Mouse (Mus musculus): ENCODE results near the gene Rpl10a. TPM values are rescaled to one million over a fixed set of nuclear protein-coding genes. Genes with fewer than 3 reads are reported as not detected.

The Rpl10a gene
- total RNA-seq (2021), result 100 to 1,000 TPM; 418 to 419 TPM
- long read RNA-seq, experiment 1, transcript Rpl10a-201 (6 exons, 830 nt), result major isoform, 192 of 199 reads
- long read RNA-seq, experiment 1, partial matches to known transcripts, result 0 of 199 reads
- long read RNA-seq, experiment 1, other reads (novel, unspliced or antisense), result 0 of 199 reads
- long read RNA-seq, experiment 2, transcript Rpl10a-201 (6 exons, 830 nt), result major isoform, 206 of 223 reads
- long read RNA-seq, experiment 2, partial matches to known transcripts, result 6 of 223 reads
- long read RNA-seq, experiment 2, other reads (novel, unspliced or antisense), result 3 of 223 reads

DNA sequence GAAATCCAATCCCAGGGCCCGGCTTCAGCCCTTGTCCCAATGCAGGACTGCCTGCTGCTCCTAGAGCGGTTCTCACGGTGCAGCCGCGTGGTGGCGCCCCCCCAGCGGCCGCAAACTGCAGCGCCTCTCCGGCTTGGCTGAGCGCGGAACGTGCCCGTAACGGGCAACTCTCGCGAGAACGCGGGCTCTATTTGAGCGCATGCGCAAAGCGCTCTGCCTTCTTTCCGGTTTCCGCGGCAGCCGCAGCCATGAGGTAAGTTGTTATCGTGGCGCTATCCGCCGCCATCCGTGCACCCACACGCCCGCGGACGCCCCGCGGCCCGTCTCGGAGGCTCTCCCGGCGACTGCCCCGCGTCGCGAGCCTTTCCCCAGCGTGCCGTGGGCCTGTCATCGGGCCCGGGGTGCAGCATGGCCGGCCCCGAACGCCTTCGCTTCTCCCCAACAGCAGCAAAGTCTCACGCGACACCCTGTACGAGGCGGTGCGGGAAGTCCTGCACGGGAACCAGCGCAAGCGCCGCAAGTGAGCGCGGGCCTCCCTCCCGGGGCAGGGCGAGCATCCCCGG lies at the start of gene Rpl10a:
Gene Rpl10a (plus strand): TSS at position 106 of the 563 bp plus-strand sequence.
- DNase-seq (ENCODE audit: low spot score), result peak; percentile 98

DNA sequence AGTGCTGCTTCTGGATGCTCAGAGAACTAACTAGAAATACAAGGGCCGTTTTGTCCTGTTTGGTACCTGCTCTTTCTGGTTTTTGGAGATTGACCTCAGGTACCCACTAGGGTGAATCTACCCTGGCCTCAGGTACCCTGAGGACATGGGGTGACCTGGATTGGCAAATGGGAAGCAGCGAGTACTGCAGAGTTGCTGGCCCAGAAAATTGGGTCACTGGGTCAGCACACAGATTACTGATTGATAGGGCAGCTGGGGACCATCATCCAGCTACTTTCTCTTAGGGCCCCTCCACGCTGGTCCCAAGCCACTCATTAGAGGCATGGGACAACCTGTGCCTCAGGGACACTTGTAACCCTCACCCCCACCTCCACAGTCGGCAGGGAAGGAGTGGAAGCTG lies 49.0 kb upstream of the Rpl10a start:
- DNase-seq (ENCODE audit: low spot score), result no peak

DNA sequence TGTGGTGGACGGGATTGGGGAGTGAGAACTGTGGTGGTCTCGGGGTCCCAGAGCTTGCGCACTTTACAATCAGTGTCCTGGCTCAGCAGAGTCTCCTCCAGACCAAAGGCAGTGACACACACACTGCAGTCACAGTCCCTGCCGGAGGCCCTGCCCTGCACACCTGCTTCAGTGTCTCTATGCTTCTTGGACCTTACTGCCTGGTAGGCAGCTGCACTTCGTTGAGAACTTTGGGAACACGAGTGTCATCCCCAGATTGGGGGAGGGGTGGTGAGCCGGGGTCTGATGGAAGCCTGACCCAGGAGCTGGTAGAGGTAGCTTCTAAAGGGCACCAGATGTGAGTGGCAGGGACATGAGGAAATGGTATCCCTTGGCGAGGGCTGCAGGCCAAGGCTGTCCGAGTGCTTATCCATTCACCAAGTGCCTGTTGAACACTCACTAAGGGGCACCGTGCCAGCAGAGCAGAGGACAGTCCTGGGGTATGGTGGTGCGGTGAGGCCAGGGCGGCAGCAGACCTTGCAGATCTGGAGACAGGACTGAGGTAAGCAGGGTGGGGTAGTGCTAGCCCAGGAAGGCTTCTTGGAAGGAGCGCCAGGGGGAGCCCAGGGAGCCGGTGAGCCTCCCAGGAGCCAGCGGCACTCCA lies 48.4 kb upstream of the Rpl10a start:
- peak; percentile 85 for DNase-seq (ENCODE audit: low spot score)

DNA sequence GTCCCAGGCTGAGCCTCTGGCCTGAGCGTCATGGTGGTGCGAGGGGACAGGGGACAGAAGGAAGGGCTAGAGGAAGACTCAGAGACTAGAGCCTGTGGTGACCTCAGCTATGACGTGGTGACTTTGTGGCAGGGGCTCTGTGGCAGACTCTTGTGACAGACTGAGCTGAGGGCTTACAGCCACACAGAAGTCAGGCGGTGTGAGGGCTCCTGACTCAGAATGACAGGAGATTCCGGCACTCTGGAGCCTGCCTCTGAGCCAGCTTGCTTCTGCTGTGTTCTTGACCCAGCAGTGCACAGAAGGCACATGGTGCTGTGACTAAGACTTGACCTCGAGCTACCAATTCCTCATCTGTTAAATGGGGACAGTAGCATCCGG lies 47.9 kb upstream of the Rpl10a start:
- no peak for DNase-seq (ENCODE audit: low spot score)

DNA sequence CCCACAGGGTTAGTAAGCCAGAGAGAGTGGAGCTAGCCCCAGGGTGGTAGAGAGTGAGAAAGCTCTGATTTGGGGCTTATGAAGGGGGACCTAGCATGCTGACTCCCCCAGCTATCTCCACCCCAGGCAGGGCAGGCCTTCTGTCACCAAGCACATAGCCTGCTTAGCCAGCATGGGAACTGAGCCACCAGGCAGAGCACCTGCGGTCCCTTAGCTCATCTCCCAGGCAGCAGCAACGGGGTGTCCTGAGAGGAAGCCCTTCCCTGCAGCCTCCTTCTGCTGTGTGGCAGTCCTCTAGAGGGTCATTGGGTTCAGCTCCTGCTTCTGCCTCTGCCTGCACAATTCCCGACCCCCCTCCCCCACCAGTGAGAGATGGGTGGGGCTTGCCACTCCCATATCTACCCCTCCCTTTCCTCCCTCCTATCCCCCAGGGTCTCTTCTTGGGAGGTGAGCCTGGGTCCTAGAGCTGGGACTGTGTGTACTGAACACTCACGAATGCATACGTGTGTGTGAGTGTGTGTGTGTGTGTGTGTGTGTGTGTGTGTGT lies 47.4 kb upstream of the Rpl10a start:
- no peak for DNase-seq (ENCODE audit: low spot score)

DNA sequence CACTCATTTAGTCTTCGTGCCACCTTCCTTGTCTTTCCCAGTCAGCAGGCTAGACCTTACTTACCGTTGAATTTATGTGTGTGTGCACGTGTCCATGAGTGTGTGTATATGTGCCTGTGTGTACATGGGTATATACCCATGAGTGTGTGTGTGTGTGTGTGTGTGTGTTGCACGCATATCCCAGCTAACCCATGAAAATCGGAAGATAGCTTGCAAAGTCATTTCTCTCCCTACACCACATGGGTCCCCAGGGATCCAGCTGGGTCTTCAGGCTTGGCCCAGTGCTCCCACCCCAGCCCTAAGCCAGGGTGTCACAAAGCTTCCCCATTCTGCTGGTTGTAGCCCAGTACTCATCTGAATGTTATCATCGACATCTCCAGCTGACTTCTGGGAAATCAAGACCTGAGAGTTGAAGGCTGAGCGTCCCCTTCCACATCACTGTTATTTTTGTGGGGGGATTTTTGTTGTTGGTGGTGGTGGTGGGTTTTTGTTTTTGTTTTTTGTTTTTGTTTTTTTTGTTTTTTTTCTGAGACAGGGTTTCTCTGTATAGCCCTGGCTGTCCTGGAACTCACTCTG lies 46.3 kb upstream of the Rpl10a start:
- DNase-seq (ENCODE audit: low spot score), result no peak

DNA sequence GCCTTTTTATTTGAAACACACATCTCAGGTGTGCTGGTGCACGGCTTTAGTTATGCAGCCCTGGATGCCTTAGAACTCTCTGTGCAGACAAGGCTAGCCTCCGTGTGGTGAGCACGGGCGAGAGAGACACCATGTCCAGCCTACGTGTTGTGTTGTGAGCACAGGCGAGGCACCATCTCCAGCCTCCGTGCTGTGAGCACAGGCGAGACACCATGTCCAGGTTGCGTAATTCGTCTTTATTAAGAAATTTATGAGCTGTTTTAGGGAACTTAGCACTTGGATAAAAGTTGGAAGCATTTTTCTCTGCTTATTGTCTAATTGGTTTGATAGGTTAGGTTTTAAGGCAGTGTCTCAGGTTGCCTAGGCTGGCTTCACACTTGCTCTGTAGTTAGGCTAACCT lies 45.1 kb upstream of the Rpl10a start:
- no peak for DNase-seq (ENCODE audit: low spot score)

DNA sequence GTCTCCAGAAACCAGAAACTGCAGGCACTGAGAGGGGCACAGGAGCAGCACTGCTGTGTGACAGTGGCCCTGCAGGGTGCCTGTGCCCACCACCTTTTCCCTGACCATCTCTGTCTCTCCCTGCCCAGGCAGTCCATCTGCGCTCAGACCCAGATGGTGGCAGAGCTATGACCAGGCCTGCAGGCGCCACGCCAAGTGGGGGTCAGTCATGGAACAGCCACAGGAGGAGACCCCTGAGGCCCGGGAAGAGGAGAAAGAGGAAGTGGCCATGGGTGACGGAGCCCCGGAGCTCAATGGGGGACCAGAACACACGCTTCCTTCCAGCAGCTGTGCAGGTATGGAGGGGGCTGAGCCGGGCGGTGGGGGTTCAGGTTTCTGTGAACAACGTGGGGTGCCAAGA lies 42.1 kb upstream of the Rpl10a start:
- DNase-seq (ENCODE audit: low spot score), result no peak

DNA sequence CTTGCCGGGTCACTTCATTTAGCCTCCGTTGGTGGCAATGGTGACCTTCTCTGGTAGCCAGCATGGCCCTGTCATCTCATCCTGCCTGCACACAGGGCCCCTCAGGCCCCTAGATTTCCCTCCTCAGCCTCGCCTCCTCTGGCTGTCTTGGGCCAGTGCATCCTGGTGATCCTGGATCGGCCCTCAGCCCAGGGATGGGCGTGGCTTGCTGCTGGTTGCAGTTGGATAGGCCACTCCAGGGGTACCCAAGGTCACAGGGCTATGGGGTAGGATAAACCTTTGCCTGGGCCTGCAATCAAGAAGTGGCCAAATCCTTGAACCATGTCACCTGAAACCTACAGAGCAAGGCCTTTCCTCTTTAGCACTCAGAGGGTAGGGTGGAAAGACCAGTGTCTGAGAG lies 41.3 kb upstream of the Rpl10a start:
- DNase-seq (ENCODE audit: low spot score), result no peak

DNA sequence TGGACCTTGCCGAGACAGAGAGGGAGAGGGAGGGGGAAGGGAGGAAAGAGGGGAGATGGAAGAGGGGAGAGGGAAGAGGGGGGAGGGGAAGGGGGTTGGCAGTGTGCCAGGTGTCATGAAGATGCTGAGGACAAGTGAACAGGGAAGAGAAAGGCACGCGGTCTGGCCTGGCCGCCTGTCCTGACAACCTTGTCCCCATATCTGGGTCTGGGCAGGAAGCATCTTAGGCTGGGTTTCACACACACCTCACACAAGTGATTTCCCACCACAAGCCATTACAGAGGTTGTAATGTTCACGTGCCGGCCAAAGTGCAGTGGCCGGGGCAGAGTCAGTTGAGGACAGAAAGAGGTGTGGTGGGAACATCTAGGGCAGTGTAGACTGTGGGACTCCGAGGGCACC lies 40.7 kb upstream of the Rpl10a start:
- no peak for DNase-seq (ENCODE audit: low spot score)

DNA sequence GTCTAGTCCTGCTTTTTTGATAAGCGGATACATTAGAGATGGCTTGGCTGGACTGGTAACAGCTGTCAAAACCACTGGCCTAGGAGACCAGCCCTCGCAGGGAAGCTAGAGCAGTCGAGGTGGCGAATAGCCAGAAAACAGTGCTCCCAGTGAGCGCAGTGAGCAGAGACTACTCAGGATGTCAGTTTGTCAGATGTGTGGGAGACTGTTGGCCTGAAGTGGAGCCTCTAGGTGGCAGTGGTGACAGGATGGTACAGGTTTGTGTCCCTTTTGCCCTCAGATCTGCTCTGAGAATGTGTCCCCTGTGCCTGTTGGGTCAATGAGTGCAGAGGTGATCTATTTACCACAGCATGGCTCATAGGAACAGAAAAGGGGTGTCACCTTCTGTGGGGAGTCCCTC lies 40.3 kb upstream of the Rpl10a start:
- DNase-seq (ENCODE audit: low spot score), result no peak

DNA sequence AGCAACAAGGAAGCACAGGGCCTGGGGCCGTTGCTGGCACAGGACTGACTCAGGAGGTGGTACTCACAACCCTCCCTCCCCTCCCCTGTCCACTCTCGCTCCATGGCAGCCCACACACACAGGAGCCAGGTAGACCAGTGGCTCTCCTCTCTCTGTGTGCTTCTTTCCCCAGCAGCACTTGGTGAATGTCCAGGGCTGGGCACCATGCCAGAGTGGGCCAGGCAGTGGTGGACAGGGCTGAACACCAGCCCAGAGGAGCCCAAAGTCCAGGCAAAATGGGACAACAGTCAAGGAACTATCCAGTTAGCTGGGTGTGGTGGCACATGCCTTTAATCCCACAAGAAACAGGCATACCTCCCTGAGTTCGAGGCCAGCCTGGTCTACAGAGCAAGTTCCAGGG lies 38.0 kb upstream of the Rpl10a start:
- no peak for DNase-seq (ENCODE audit: low spot score)

DNA sequence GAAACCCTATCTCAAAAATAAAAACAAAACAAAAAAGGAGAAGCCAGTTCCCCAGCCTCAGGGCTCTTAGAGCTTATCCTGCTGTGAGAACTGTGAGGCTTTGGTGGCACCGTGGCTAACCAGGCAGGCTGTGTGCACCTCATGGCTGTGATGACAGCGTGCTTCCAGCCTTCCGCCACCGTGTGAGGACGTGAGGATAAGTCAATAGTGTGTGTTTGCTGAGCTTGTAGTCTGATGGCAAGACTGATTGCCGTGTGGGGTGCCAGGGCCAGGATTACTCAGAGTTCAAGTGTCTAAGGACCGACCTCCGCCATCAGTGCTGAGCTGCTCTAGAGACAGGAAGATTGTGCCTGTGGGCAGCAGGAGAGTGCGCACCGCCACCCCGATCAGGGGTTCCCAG lies 37.6 kb upstream of the Rpl10a start:
- DNase-seq (ENCODE audit: low spot score), result no peak

DNA sequence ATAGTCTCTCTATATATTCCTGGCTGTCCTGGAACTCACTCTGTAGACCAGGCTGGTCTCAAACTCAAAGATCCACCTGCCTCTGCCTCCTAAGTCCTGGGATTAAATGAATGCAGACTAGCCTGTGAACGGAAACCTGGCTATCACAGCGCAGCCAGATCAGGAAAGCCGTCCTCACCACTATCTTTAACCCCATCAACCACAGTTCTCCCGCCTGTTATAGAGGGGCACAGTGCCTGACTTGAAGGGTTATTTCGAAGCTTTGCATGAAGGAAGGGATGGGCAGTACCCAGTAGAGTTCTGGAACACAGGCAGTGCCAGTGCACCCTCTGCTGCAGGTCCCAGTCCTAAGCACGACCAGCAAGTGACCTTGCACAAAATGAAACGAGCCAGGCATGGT lies 36.9 kb upstream of the Rpl10a start:
- DNase-seq (ENCODE audit: low spot score), result no peak

DNA sequence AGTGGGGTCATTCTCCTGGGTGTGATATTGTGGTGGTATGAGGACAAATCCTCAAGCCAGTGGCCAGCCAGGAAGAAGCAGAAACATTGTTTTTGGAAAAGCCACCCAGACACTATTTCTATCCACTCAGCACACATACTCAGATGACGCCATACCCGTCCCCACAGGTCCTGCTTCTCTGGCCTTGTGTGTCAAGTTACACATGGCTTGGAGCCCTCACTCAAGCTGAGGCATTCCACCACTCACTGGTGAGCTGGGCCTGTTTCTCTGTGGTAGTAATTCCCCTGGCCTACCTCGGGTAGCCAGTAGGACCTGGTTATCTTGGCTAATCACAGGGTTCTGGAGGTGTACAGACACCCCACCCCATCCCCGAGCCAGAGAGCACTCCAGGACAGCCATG lies 34.6 kb upstream of the Rpl10a start:
- DNase-seq (ENCODE audit: low spot score), result peak; percentile 76

DNA sequence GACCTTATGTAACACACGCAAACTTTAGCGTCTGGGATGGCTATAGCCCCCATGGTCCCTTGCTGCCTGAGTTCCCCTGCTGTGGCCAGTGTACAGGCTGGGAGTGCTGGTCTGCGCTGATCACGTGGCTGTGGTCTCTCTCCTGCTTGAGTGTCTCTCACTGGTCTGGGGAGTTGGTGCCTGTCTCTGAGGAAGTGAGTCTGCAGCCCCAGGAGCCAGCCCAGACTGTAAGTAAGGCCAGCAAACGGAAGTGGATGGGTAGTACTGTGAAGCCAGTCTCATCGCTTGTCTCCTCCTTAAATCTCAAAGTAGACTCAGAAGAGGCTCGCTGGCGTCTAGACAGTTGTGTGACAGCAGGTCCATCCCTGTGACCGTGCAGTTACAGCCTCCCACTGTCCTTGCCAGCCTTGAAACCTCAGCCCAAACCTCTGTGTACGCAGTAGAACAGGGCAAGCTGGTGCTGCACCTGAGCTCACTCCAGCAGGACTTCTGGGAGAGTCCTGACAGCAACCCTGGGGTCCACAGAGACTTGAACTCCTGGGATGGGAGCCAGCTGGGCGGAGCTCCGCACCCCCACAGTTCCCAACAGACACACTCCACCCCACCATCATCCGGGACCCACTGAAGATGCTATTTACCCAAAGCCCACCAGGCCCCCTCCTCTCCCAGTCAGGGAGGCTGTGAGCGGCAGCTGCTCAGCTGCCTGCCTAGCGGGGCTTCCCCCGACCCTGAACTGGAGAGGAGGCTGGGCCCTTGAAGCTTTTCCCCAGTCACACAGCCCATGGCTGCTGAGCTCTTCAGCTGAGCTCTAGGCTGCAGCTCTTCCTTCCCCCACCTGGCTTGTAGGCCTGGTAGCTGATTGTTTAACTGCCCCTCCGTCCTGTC lies 33.6 kb upstream of the Rpl10a start:
- DNase-seq (ENCODE audit: low spot score), result no peak

DNA sequence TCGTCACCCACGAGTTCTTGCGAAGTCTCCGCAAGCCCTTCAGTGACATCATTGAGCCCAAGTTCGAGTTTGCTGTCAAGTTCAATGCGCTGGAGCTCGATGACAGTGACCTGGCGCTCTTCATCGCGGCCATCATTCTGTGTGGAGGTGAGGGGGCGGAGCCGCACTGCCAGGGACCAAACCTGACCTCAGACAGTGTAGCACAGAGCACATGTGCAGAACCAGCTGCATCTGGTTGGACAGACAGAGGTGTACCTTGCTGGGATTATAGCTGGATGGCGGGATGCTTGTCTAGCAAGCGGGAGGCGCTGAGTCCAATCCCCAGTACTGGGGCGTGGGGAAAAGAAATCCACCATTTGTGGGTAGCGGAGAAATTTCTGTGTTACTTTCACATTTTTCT lies 29.4 kb upstream of the Rpl10a start:
- DNase-seq (ENCODE audit: low spot score), result no peak

DNA sequence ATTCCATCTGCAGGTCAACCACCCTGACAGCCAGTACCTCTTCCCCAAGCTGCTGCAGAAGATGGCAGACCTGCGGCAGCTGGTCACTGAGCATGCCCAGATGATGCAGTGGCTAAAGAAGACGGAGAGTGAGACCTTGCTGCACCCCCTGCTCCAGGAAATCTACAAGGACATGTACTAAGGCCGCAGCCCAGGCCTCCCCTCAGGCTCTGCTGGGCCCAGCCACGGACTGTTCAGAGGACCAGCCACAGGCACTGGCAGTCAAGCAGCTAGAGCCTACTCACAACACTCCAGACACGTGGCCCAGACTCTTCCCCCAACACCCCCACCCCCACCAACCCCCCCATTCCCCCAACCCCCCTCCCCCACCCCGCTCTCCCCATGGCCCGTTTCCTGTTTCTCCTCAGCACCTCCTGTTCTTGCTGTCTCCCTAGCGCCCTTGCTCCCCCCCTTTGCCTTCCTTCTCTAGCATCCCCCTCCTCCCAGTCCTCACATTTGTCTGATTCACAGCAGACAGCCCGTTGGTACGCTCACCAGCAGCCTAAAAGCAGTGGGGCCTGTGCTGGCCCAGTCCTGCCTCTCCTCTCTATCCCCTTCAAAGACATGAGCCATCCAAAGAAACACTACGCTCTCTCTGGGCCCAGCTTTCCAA lies 28.5 kb upstream of the Rpl10a start:
- DNase-seq (ENCODE audit: low spot score), result no peak

DNA sequence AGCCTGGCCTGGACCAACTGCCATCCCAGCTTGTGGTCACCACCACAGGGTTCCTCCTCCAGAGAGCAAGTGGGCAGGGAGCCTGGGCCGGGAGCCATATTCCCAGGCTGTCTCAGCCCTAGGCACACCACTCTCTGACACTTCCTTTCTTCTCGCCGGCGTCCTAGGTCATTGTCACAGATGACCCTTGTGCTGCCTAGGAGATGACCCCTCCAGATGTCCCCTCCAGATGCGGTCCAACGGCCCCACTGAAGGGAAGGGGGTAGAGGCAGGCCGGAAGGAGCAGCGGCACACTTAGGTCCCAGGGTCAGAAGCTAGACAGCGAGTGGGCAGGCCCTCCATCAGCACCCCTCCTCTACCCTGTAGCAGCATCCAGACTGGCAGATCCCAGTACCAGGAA lies 27.9 kb upstream of the Rpl10a start:
- DNase-seq (ENCODE audit: low spot score), result no peak

DNA sequence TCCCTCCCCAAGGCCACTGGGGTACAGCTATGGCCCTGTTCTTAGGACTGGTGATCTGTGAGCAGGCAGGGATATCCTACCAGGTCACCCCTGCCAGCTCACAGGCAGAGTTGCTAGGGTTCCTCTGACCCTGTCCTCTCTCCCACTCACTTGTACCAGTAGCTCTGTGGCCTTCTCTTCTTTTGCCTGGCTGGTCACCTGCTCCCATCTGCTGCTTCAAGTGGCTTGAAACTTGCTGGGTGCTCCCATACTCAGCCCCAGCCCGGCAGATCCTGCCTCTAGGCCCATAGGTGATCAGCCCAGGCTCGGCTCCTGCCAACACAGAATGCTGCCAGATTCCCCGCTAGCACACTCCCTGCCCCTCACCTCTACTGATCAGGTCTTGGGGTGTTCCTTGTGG lies 27.4 kb upstream of the Rpl10a start:
- DNase-seq (ENCODE audit: low spot score), result no peak

DNA sequence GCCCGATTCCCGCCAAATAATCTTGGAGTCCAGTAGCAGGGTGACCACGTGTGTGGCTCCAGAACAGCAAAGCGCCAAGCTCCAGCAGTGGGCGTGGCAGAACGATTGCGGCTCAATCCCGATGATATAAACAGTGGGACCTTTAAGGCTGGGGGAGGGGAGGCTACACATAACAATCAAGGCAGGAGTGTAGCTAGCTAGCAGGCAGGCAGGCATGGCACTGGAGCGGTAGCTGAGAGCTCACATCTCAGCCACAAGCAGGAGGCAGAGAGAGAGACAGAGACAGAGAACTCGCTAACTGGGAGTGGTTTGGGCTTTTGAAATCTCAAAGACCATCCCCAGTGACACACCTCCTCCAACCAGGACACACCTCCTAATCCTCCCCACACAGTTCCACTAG lies 23.1 kb upstream of the Rpl10a start:
- DNase-seq (ENCODE audit: low spot score), result no peak

All from gastrocnemius, adult 18-20 months (tissue).